ENCODE assay signal across 20 mouse cellular contexts in genomic region chr8:111961330-111961729, GRCm38 (mm10). TPM values are rescaled to one million over a fixed set of nuclear protein-coding genes. Genes with fewer than 3 reads are reported as not detected.
DNase-seq lines count a peak whose midpoint lies in the region; ATAC-seq and TF ChIP-seq lines count a peak whose summit lies in the region.
"Had no signal": no experiment of that assay in that cellular context is flagged by ENCODE, and none has a peak within 500 bp of the region (broad histone marks: within the 10 kb centered on the region; RNA-seq: fewer than 3 reads in every experiment).

No protein-coding gene starts in this region.

- H3K4me3 ChIP-seq in layer of hippocampus, adult 2 months: no peak overlapping the region
- H3K4me3 ChIP-seq: erythroblast, embryonic 14.5 days; forebrain, embryonic 13.5 days had no signal

- TF ChIP-seq CTCF in layer of hippocampus, adult 2 months (conservative IDR thresholded peaks at IDR 0.05): peak; percentile 40

- peak; percentile 40 for ATAC-seq in activated CD4-positive, CD25-positive, alpha-beta regulatory T cell, adult 4 months
- ATAC-seq: forebrain, embryonic 13.5 days; midbrain, embryonic 16.5 days had no signal

- H3K27ac ChIP-seq in layer of hippocampus, adult 2 months: no peak overlapping the region
- H3K27ac ChIP-seq: forebrain, embryonic 13.5 days; macrophage; stomach, postnatal 0 days had no signal

- no peak for DNase-seq in layer of hippocampus, adult 2 months (ENCODE audit: low spot score in 2 of 2)
- no peak for DNase-seq in layer of hippocampus, postnatal 36 days
- peak; percentile 8 for DNase-seq in right cerebral cortex, adult 18-20 months
- DNase-seq in right cerebral cortex, postnatal 4 days: no peak
- no peak for DNase-seq in frontal cortex, postnatal 10 days (ENCODE audit: low spot score in 2 of 2)
- no peak for DNase-seq in gastrocnemius, postnatal 4 days (ENCODE audit: low spot score in 2 of 2)
- DNase-seq: adrenal gland, adult 2 months; cerebellum, adult 8-10 months; gastrocnemius, postnatal 14 days; left cerebral cortex, postnatal 4 days; liver; lung, adult 18-20 months; retina, postnatal 1 day; thymus, postnatal 25 days had no signal

RNA-seq across cellular contexts. Expression of gene Gabarapl2, which starts 20.8 kb away (rescaled TPM):
- total RNA-seq in layer of hippocampus, adult 2 months (2021): 100 to 1,000 TPM; 208 to 225 TPM
- 100 to 1,000 TPM; 219 to 235 TPM for total RNA-seq in layer of hippocampus, postnatal 36 days (2021)
- 100 to 1,000 TPM; 244 to 264 TPM for polyA plus RNA-seq in activated CD4-positive, CD25-positive, alpha-beta regulatory T cell, adult 4 months (2017; shearing (Covaris generic))
- 10 to 100 TPM; 72.7 to 74.9 TPM for total RNA-seq in gastrocnemius, postnatal 4 days (2021)

RNA-seq across cellular contexts. Expression of gene Tmem231, which starts 27.6 kb away (rescaled TPM):
- total RNA-seq in layer of hippocampus, adult 2 months (2021): 10 to 100 TPM; 11.7 to 13.9 TPM
- 10 to 100 TPM; 12.1 to 14.3 TPM for total RNA-seq in layer of hippocampus, postnatal 36 days (2021)
- 1 to 10 TPM; 1.4 to 1.8 TPM for polyA plus RNA-seq in activated CD4-positive, CD25-positive, alpha-beta regulatory T cell, adult 4 months (2017; shearing (Covaris generic))
- 1 to 10 TPM; 3.4 to 3.9 TPM for total RNA-seq in gastrocnemius, postnatal 4 days (2021)

RNA-seq across cellular contexts. Expression of gene Adat1, which starts 30.8 kb away (rescaled TPM):
- 1 to 10 TPM; 6.9 TPM for total RNA-seq in layer of hippocampus, adult 2 months (2021)
- 1 to 10 TPM; 6.7 to 7.3 TPM for total RNA-seq in layer of hippocampus, postnatal 36 days (2021)
- polyA plus RNA-seq in activated CD4-positive, CD25-positive, alpha-beta regulatory T cell, adult 4 months (2017; shearing (Covaris generic)): 1 to 10 TPM; 3.9 to 4.1 TPM
- 1 to 10 TPM; 2.6 to 2.7 TPM for total RNA-seq in gastrocnemius, postnatal 4 days (2021)
- polyA plus RNA-seq: erythroblast, embryonic 14.5 days had no signal

RNA-seq across cellular contexts. Expression of gene Kars, which starts 49.8 kb away (rescaled TPM):
- 10 to 100 TPM; 76.7 to 78.4 TPM for total RNA-seq in layer of hippocampus, adult 2 months (2021)
- total RNA-seq in layer of hippocampus, postnatal 36 days (2021): 10 to 100 TPM; 74.8 to 79.1 TPM
- 100 to 1,000 TPM; 142 to 152 TPM for polyA plus RNA-seq in activated CD4-positive, CD25-positive, alpha-beta regulatory T cell, adult 4 months (2017; shearing (Covaris generic))
- total RNA-seq in gastrocnemius, postnatal 4 days (2021): 100 to 1,000 TPM; 132 TPM

RNA-seq across cellular contexts. Expression of gene Terf2ip, which starts 49.9 kb away (rescaled TPM):
- total RNA-seq in layer of hippocampus, adult 2 months (2021): 10 to 100 TPM; 42.8 to 45.2 TPM
- total RNA-seq in layer of hippocampus, postnatal 36 days (2021): 10 to 100 TPM; 40.0 to 41.8 TPM
- polyA plus RNA-seq in activated CD4-positive, CD25-positive, alpha-beta regulatory T cell, adult 4 months (2017; shearing (Covaris generic)): 1 to 10 TPM; 9.0 to 9.3 TPM
- total RNA-seq in gastrocnemius, postnatal 4 days (2021): 10 to 100 TPM; 13.5 to 15.7 TPM
